Mouse (Mus musculus): ENCODE results near the gene Alox12b. TPM values are rescaled to one million over a fixed set of nuclear protein-coding genes. Genes with fewer than 3 reads are reported as not detected.

Alox12b gene
- polyA plus RNA-seq, 1 experiment from 2014 or later = not detected

DNA sequence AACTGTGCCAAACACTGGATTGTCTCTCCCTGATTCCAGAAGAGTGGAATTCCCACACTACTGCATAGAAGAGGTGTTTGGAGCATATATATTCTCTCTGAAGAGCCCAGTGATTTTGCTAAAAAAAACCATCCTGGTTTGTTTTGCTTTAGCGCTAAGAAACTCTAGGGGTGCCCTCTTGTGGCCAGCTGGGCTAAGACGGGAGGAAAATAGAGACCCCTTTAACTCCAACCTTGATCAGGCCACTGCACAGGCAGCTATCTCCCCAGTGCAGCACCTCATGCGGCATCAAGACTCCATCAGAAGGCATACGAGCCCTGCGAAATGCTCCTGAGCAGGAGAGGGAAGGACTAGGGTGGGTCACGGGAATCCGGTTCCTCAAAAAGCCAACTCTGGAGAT is 6.3 kb upstream of the Alox12b start:
- 0 out of 2 replicates have a peak, but pooled peaks cover 3% of the 10 kb centered on the region for H3K4me1 ChIP-seq (ENCODE audit: insufficient read depth)
- no peak overlapping the region for H3K27ac ChIP-seq (ENCODE audit: low read depth)
- WGBS (ENCODE audit: insufficient replicate concordance) = 7% methylated on average over 7 of the region's 7 CpGs
- H3K36me3 ChIP-seq (replicated peaks; ENCODE audit: insufficient read depth, low read length) = no peaks in the 10 kb centered on the region
- peaks cover 7% of the 10 kb centered on the region for H3K27me3 ChIP-seq (ENCODE audit: insufficient read depth, low read length)
- H3K9ac ChIP-seq (replicated peaks) = no peak overlapping the region
- no peaks in the 10 kb centered on the region for H3K9me3 ChIP-seq (ENCODE audit: low read length)
- no peak for ATAC-seq
- no peak overlapping the region for H3K4me3 ChIP-seq (ENCODE audit: low read depth, low read length)
- H3K4me2 ChIP-seq (ENCODE audit: low read depth, low read length) = peak overlapping the region; percentile 14; the same call in 1 of the 2 replicates
- peak; percentile 66 for DNase-seq
- TF ChIP-seq CTCF (IDR thresholded peaks at IDR 0.05; ENCODE audit: low read depth) = peak; percentile 72
- no peak for TF ChIP-seq EP300 (IDR thresholded peaks at IDR 0.05; ENCODE audit: low read depth)

DNA sequence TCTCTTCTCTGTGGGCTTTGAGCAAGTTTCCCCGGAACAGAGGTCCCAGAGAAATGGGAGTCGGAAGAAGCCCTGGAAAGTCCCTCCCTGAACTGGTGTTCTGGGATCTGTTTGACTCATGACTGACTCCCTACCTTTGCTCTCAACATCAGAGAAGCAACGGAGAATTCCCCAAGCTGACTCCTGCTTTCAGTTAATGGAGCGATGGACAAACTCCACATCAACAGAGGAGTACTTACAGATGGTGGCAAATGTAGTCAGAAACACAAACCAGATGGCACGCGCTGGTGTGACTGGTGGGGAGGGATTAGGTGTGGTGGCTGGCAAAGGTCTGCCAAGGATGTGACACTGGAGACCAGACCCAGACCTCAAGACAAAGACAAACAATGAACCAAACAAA is 5.8 kb upstream of the Alox12b start:
- Histone ChIP-seq H3K27ac (ENCODE audit: low read depth) (no peak overlapping the region), H3K9me3 (ENCODE audit: low read length) (no peaks in the 10 kb centered on the region), H3K4me1 (ENCODE audit: insufficient read depth) (0 out of 2 replicates have a peak, but pooled peaks cover 3% of the 10 kb centered on the region), H3K9ac (replicated peaks) (no peak overlapping the region), H3K36me3 (replicated peaks; ENCODE audit: insufficient read depth, low read length) (no peaks in the 10 kb centered on the region), H3K4me3 (ENCODE audit: low read depth, low read length) (no peak overlapping the region), H3K4me2 (ENCODE audit: low read depth, low read length) (no peak overlapping the region), H3K27me3 (ENCODE audit: insufficient read depth, low read length) (peaks cover 9% of the 10 kb centered on the region)
- no peak for TF ChIP-seq CTCF (IDR thresholded peaks at IDR 0.05; ENCODE audit: low read depth)
- DNase-seq = no peak
- WGBS (ENCODE audit: insufficient replicate concordance) = 62% methylated on average over 6 of the region's 6 CpGs
- ATAC-seq = no peak

DNA sequence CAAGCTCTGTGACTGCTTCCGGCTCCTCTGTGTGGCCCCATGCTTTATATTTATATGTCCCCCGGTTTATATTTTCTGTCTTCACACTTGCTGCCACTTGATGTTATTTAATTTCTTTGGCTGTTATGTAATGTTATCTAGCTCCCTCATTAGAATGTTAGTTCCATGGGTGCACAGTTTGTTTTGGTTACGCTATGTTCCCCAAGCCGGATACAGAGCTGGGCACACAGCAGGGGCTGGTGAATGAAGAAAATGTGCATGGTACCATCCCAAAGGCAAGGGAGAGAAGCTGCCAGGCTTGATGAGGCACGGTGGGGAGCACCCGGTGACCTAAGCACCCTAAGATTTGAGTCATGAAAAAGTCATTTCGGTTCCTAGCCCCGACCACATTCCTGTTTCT is 3.0 kb upstream of the Alox12b start:
- 0 out of 2 replicates have a peak, but pooled peaks cover 3% of the 10 kb centered on the region for H3K4me1 ChIP-seq (ENCODE audit: insufficient read depth)
- H3K4me3 ChIP-seq (ENCODE audit: low read depth, low read length) = no peak overlapping the region
- ATAC-seq = no peak
- no peak overlapping the region for H3K27ac ChIP-seq (ENCODE audit: low read depth)
- H3K4me2 ChIP-seq (ENCODE audit: low read depth, low read length) = no peak overlapping the region
- DNase-seq = no peak
- WGBS (ENCODE audit: insufficient replicate concordance) = 73% methylated on average over 8 of the region's 8 CpGs
- H3K27me3 ChIP-seq (ENCODE audit: insufficient read depth, low read length) = peaks cover 35% of the 10 kb centered on the region
- H3K9me3 ChIP-seq (ENCODE audit: low read length) = no peaks in the 10 kb centered on the region
- H3K9ac ChIP-seq (replicated peaks) = no peak overlapping the region
- no peak for TF ChIP-seq CTCF (IDR thresholded peaks at IDR 0.05; ENCODE audit: low read depth)
- TF ChIP-seq EP300 (IDR thresholded peaks at IDR 0.05; ENCODE audit: low read depth) = no peak
- no peaks in the 10 kb centered on the region for H3K36me3 ChIP-seq (replicated peaks; ENCODE audit: insufficient read depth, low read length)

DNA sequence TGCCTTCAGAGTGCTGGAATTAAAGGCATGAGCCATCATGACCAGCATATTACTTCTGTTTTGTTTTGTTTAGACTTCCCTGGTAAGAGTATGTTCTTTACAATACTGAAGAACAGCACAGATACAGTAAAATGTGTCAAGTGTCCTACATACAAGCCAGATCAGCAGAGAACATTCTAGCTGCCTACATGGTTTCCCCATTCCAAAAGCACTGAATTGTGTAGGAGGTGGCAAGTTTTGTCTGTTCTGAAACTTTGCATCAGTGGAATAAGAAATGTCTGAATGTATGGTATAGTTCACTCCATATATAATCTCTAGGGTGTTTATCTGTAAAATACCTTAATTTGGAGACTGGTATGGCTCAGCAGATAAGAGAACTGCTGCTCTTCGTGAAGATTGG is 1.4 kb upstream of the Alox12b start:
- DNase-seq (no peak), ATAC-seq (no peak)
- 31% methylated on average over 1 of the region's 1 CpGs for WGBS (ENCODE audit: insufficient replicate concordance)
- H3K27me3 ChIP-seq (ENCODE audit: insufficient read depth, low read length) = peaks cover 39% of the 10 kb centered on the region
- H3K27ac ChIP-seq (ENCODE audit: low read depth) = no peak overlapping the region
- no peak overlapping the region for H3K4me3 ChIP-seq (ENCODE audit: low read depth, low read length)
- no peak overlapping the region for H3K9ac ChIP-seq (replicated peaks)
- no peak overlapping the region for H3K4me2 ChIP-seq (ENCODE audit: low read depth, low read length)
- TF ChIP-seq EP300 (IDR thresholded peaks at IDR 0.05; ENCODE audit: low read depth) (no peak), CTCF (IDR thresholded peaks at IDR 0.05; ENCODE audit: low read depth) (no peak)
- H3K9me3 ChIP-seq (ENCODE audit: low read length) = no peaks in the 10 kb centered on the region
- 0 out of 2 replicates have a peak, but pooled peaks cover 3% of the 10 kb centered on the region for H3K4me1 ChIP-seq (ENCODE audit: insufficient read depth)
- no peaks in the 10 kb centered on the region for H3K36me3 ChIP-seq (replicated peaks; ENCODE audit: insufficient read depth, low read length)

DNA sequence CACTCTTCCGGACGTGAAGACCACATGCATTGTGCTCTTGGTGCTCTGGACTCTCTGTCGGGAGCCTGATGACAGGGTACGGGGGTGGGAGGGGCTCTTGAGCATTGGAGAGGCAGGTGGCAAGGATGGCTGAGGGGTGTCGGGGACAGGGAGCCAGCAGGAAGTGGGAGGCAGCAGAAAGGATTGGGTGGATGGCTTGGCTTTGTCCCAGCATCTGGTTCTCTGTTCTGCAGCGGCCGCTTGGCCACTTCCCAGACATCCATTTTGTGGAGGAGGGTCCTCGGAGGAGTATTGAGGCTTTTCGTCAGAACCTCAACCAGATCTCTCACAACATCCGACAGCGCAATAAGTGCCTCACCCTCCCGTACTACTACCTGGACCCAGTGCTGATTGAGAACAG is 12.5 kb downstream of the Alox12b start:
- Histone ChIP-seq H3K4me3 (ENCODE audit: low read depth, low read length) (no peak overlapping the region), H3K9me3 (ENCODE audit: low read length) (no peaks in the 10 kb centered on the region), H3K27ac (ENCODE audit: low read depth) (no peak overlapping the region), H3K36me3 (replicated peaks; ENCODE audit: insufficient read depth, low read length) (no peaks in the 10 kb centered on the region), H3K4me1 (ENCODE audit: insufficient read depth) (no peaks in the 10 kb centered on the region), H3K9ac (replicated peaks) (no peak overlapping the region), H3K27me3 (ENCODE audit: insufficient read depth, low read length) (no peaks in the 10 kb centered on the region), H3K4me2 (ENCODE audit: low read depth, low read length) (no peak overlapping the region)
- DNase-seq = no peak
- ATAC-seq = no peak
- TF ChIP-seq EP300 (IDR thresholded peaks at IDR 0.05; ENCODE audit: low read depth) = no peak
- TF ChIP-seq CTCF (IDR thresholded peaks at IDR 0.05; ENCODE audit: low read depth) = no peak
- WGBS (ENCODE audit: insufficient replicate concordance) = 80% methylated on average over 12 of the region's 12 CpGs

DNA sequence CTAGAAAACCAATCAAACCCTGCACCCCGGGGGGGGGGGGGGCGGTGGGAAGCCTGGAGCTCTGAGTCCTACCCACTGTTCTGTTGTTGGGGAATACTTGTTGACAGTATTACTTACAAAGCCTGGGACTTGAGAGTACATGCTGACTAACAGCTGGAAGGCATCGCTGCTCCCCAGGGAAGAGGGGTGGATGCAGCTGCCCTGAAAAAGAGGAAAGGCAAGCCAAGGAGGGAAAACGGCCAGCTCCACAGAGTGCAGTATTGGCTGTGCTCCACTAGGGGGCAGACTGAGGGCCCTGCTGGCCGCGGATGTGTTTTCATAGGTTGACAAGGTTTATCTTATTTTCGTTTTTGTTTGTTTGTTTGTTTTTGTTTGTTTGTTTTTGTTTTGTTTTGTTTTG is 14.8 kb downstream of the Alox12b start:
- ATAC-seq = no peak
- Histone ChIP-seq H3K9me3 (ENCODE audit: low read length) (no peaks in the 10 kb centered on the region), H3K36me3 (replicated peaks; ENCODE audit: insufficient read depth, low read length) (no peaks in the 10 kb centered on the region), H3K4me1 (ENCODE audit: insufficient read depth) (no peaks in the 10 kb centered on the region), H3K4me2 (ENCODE audit: low read depth, low read length) (no peak overlapping the region), H3K9ac (replicated peaks) (no peak overlapping the region), H3K27me3 (ENCODE audit: insufficient read depth, low read length) (no peaks in the 10 kb centered on the region), H3K4me3 (ENCODE audit: low read depth, low read length) (no peak overlapping the region), H3K27ac (ENCODE audit: low read depth) (no peak overlapping the region)
- TF ChIP-seq CTCF (IDR thresholded peaks at IDR 0.05; ENCODE audit: low read depth) (peak; percentile 87), EP300 (IDR thresholded peaks at IDR 0.05; ENCODE audit: low read depth) (no peak)
- 35% methylated on average over 7 of the region's 7 CpGs for WGBS (ENCODE audit: insufficient replicate concordance)
- DNase-seq = peak; percentile 54

DNA sequence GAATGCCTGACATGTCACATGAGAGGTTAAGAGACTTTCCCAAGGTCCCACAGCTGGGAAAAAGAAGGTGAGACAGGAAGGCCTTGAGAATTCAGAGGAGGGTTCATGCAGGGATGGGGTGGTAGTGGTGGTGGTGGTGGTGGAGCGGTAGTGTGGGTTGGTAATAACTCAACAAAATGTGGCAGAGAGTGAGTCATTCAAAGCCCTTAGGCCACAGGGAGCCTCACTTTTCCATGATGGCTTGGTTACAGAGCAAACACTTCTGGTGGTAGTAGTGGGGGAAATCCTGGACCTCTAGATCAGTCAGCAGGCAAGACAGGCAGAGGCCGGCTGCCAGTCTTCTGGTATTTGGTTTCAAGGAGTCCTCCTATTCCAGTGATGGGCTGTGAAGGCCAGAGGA is 15.8 kb downstream of the Alox12b start:
- TF ChIP-seq EP300 (IDR thresholded peaks at IDR 0.05; ENCODE audit: low read depth) (no peak), CTCF (IDR thresholded peaks at IDR 0.05; ENCODE audit: low read depth) (no peak)
- no peaks in the 10 kb centered on the region for H3K4me1 ChIP-seq (ENCODE audit: insufficient read depth)
- WGBS (ENCODE audit: insufficient replicate concordance) = 66% methylated on average over 2 of the region's 2 CpGs
- H3K27ac ChIP-seq (ENCODE audit: low read depth) = no peak overlapping the region
- ATAC-seq (no peak), DNase-seq (no peak)
- H3K27me3 ChIP-seq (ENCODE audit: insufficient read depth, low read length) = no peaks in the 10 kb centered on the region
- no peak overlapping the region for H3K4me2 ChIP-seq (ENCODE audit: low read depth, low read length)
- H3K9me3 ChIP-seq (ENCODE audit: low read length) = no peaks in the 10 kb centered on the region
- no peak overlapping the region for H3K4me3 ChIP-seq (ENCODE audit: low read depth, low read length)
- H3K36me3 ChIP-seq (replicated peaks; ENCODE audit: insufficient read depth, low read length) = no peaks in the 10 kb centered on the region
- no peak overlapping the region for H3K9ac ChIP-seq (replicated peaks)

Data from liver, postnatal 0 days (tissue).